ENCODE assay signal across 8 mouse cellular contexts in genomic region chr7:96242328-96243185, GRCm38 (mm10).
DNase-seq lines count a peak whose midpoint lies in the region; ATAC-seq and TF ChIP-seq lines count a peak whose summit lies in the region.
"Had no signal": no experiment of that assay in that cellular context is flagged by ENCODE, and none has a peak within 500 bp of the region (broad histone marks: within the 10 kb centered on the region; RNA-seq: fewer than 3 reads in every experiment).

No protein-coding gene starts in this region.

- H3K27me3 ChIP-seq in hindbrain, postnatal 0 days (ENCODE audit: insufficient read depth, low read length): no peaks in the 10 kb centered on the region
- H3K27me3 ChIP-seq in hindbrain, embryonic 13.5 days: no peaks in the 10 kb centered on the region
- H3K27me3 ChIP-seq in E14TG2a.4 (ENCODE audit: insufficient read depth, low read length): no peaks in the 10 kb centered on the region
- no peaks in the 10 kb centered on the region for H3K27me3 ChIP-seq in kidney, postnatal 0 days (ENCODE audit: insufficient read depth, low read length)

- no peak overlapping the region for H3K4me2 ChIP-seq in hindbrain, postnatal 0 days (ENCODE audit: low read depth, low read length)
- no peak overlapping the region for H3K4me2 ChIP-seq in hindbrain, embryonic 13.5 days
- no peak overlapping the region for H3K4me2 ChIP-seq in kidney, postnatal 0 days (ENCODE audit: low read length)

- no peaks in the 10 kb centered on the region for H3K36me3 ChIP-seq in hindbrain, postnatal 0 days (ENCODE audit: insufficient read depth, low read length)
- H3K36me3 ChIP-seq in hindbrain, embryonic 13.5 days: no peaks in the 10 kb centered on the region
- H3K36me3 ChIP-seq in E14TG2a.4 (ENCODE audit: insufficient read depth, low read length): peaks cover 18% of the 10 kb centered on the region; the same call in 1 of the 2 replicates
- no peaks in the 10 kb centered on the region for H3K36me3 ChIP-seq in kidney, postnatal 0 days (ENCODE audit: insufficient read depth, low read length)

- peaks cover 7% of the 10 kb centered on the region; the same call in 1 of the 2 replicates for H3K4me1 ChIP-seq in hindbrain, postnatal 0 days (ENCODE audit: insufficient read depth, low read length)
- H3K4me1 ChIP-seq in hindbrain, embryonic 13.5 days (replicated peaks): peaks cover 9% of the 10 kb centered on the region
- H3K4me1 ChIP-seq in E14TG2a.4 (replicated peaks; ENCODE audit: low read depth, low read length): peaks cover 78% of the 10 kb centered on the region
- 0 out of 2 replicates have a peak, but pooled peaks cover 3% of the 10 kb centered on the region for H3K4me1 ChIP-seq in kidney, postnatal 0 days (replicated peaks; ENCODE audit: insufficient read depth, low read length)

- no peak for TF ChIP-seq CTCF in hindbrain, postnatal 0 days (IDR thresholded peaks at IDR 0.05; ENCODE audit: low read depth)
- no peak for TF ChIP-seq CTCF in E14TG2a.4 (conservative IDR thresholded peaks at IDR 0.05; ENCODE audit: low read length)
- no peak for TF ChIP-seq CTCF in kidney, postnatal 0 days (IDR thresholded peaks at IDR 0.05; ENCODE audit: low read depth)

- H3K9ac ChIP-seq in hindbrain, postnatal 0 days (replicated peaks; ENCODE audit: low read length): no peak overlapping the region
- H3K9ac ChIP-seq in hindbrain, embryonic 13.5 days: no peak overlapping the region
- H3K9ac ChIP-seq in kidney, postnatal 0 days (ENCODE audit: low read depth, low read length): no peak overlapping the region

- H3K27ac ChIP-seq in hindbrain, postnatal 0 days: no peak overlapping the region
- H3K27ac ChIP-seq in hindbrain, embryonic 13.5 days: no peak overlapping the region
- no peak overlapping the region for H3K27ac ChIP-seq in kidney, postnatal 0 days

- ATAC-seq in hindbrain, postnatal 0 days: no peak
- no peak for ATAC-seq in hindbrain, embryonic 13.5 days (ENCODE audit: low FRiP score)
- no peak for ATAC-seq in kidney, postnatal 0 days (replicated peaks; ENCODE audit: low FRiP score, low read depth)
- no peak for ATAC-seq in monocyte, adult 5-6 weeks (replicated peaks; ENCODE audit: insufficient number of reproducible peaks, low FRiP score, low TSS enrichment, poor library complexity, severe bottlenecking)

- 53% methylated on average over 4 of the region's 4 CpGs for WGBS in hindbrain, postnatal 0 days
- WGBS in hindbrain, embryonic 13.5 days: 78% methylated on average over 4 of the region's 4 CpGs
- WGBS in kidney, postnatal 0 days: 51% methylated on average over 4 of the region's 4 CpGs

- peak; percentile 34 for DNase-seq in hindbrain, postnatal 0 days (ENCODE audit: low spot score)
- peak; percentile 14 for DNase-seq in MN1 (ENCODE audit: low spot score)
- peak; percentile 13 for DNase-seq in kidney, postnatal 0 days (ENCODE audit: low spot score)
- no peak for DNase-seq in gastrocnemius, adult 8-10 months (ENCODE audit: low spot score in 2 of 2)
- DNase-seq: thymus, postnatal 25 days had no signal

- H3K9me3 ChIP-seq in hindbrain, postnatal 0 days (ENCODE audit: low read length): no peaks in the 10 kb centered on the region
- no peaks in the 10 kb centered on the region; the same call in 1 of the 2 replicates for H3K9me3 ChIP-seq in hindbrain, embryonic 13.5 days
- no peaks in the 10 kb centered on the region for H3K9me3 ChIP-seq in E14TG2a.4 (ENCODE audit: low read length)
- H3K9me3 ChIP-seq in kidney, postnatal 0 days (replicated peaks; ENCODE audit: low read length): no peaks in the 10 kb centered on the region

- H3K4me3 ChIP-seq in hindbrain, postnatal 0 days (ENCODE audit: low read length): no peak overlapping the region
- H3K4me3 ChIP-seq in hindbrain, embryonic 13.5 days: no peak overlapping the region
- H3K4me3 ChIP-seq in E14TG2a.4 (replicated peaks; ENCODE audit: low read length): peak overlapping the region; percentile 21; the same call in 1 of the 2 replicates
- no peak overlapping the region for H3K4me3 ChIP-seq in kidney, postnatal 0 days (replicated peaks; ENCODE audit: low read depth, low read length)

Comparison
In these comparisons a context has a peak if more than half of its experiments do, and no peak if none do; other contexts are left out.
1. DNase-seq: peak in hindbrain, postnatal 0 days (single experiment), MN1 (single experiment) and kidney, postnatal 0 days (single experiment); none in gastrocnemius, adult 8-10 months (0 of 2).